Comparison of ENCODE assay signal across 19 mouse cellular contexts in genomic region chr6:15459701-15460100, GRCm38 (mm10).
DNase-seq lines count a peak whose midpoint lies in the region; ATAC-seq lines count a peak whose summit lies in the region.
"Had no signal": no experiment of that assay in that cellular context is flagged by ENCODE, and none has a peak within 500 bp of the region (broad histone marks: within the 10 kb centered on the region; RNA-seq: fewer than 3 reads in every experiment).

No protein-coding gene starts in this region.

- intact Hi-C loops in gastrocnemius, postnatal 14 days (cut with DNase I; ENCODE audit: low total_unique reads), result no loop called here

- DNase-seq in CD4-positive, CD25-positive, alpha-beta regulatory T cell, adult 2 months (ENCODE audit: low read depth, low spot score), result peak; percentile 1
- no peak for DNase-seq in gastrocnemius, postnatal 14 days
- no peak for DNase-seq in urinary bladder, postnatal 36 days (ENCODE audit: low spot score in 2 of 2)
- DNase-seq: adrenal gland, adult 2 months; adrenal gland, postnatal 10 days; adrenal gland, postnatal 25 days; B cell, adult 2 months; cerebellum, adult 11 months; cerebellum, adult 18-20 months; cerebellum, adult 8-10 months; cerebellum, adult 9-11 months; cerebellum, postnatal 14 days; cerebellum, postnatal 36 days; forebrain, postnatal 0 days had no signal

- peak; percentile 46 for ATAC-seq in activated CD4-positive, CD25-positive, alpha-beta regulatory T cell, adult 4 months
- ATAC-seq in inflammation-experienced regulatory T-cells, adult 6 months, result peak; percentile 70
- ATAC-seq: forebrain, embryonic 13.5 days; forebrain, embryonic 15.5 days; forebrain, postnatal 0 days; Patski had no signal
